Mouse (Mus musculus) right cerebral cortex, postnatal 36 days (tissue): Measurements from ENCODE around the gene Inpp5d.

ENCODE experiments used
- DNase-seq, 2 experiments: peaks; one replicate each; pipeline ENCODE4 v3.0.0; 2022; ENCODE audit warnings: low spot score in 2 of 2, mixed read lengths in 1 of 2

Gene Inpp5d

GRCm38 (mm10) chr1:87623977-87624666 lies 4.0 kb downstream of the Inpp5d start:
- DNase-seq: no peak

GRCm38 (mm10) chr1:87624826-87625225 lies 4.7 kb downstream of the Inpp5d start:
- no peak for DNase-seq

- no peak for DNase-seq
Observed at GRCm38 (mm10) chr1:87625254-87626025, 5.3 kb downstream of the Inpp5d start.

- no peak for DNase-seq
Observed at GRCm38 (mm10) chr1:87626344-87626743, 6.2 kb downstream of the Inpp5d start.

GRCm38 (mm10) chr1:87628085-87628484 lies 8.0 kb downstream of the Inpp5d start:
- no peak for DNase-seq

GRCm38 (mm10) chr1:87631584-87631983 lies 11.5 kb downstream of the Inpp5d start:
- no peak for DNase-seq

- DNase-seq: no peak
Observed at GRCm38 (mm10) chr1:87632163-87632562, 12.1 kb downstream of the Inpp5d start.

- DNase-seq: no peak
Observed at GRCm38 (mm10) chr1:87636716-87637117, 16.6 kb downstream of the Inpp5d start.

- DNase-seq: no peak
Observed at GRCm38 (mm10) chr1:87637121-87637877, 17.2 kb downstream of the Inpp5d start.

GRCm38 (mm10) chr1:87637878-87638600 lies 17.9 kb downstream of the Inpp5d start:
- no peak for DNase-seq

GRCm38 (mm10) chr1:87639724-87640123 lies 19.6 kb downstream of the Inpp5d start:
- DNase-seq: no peak

GRCm38 (mm10) chr1:87640165-87640661 lies 20.1 kb downstream of the Inpp5d start:
- peak in 1 of 2 experiments; percentile 28 for DNase-seq

GRCm38 (mm10) chr1:87643016-87643415 lies 22.9 kb downstream of the Inpp5d start:
- DNase-seq: no peak

GRCm38 (mm10) chr1:87645041-87645440 lies 24.9 kb downstream of the Inpp5d start:
- DNase-seq: no peak

- DNase-seq: no peak
Observed at GRCm38 (mm10) chr1:87645748-87646147, 25.6 kb downstream of the Inpp5d start.

- no peak for DNase-seq
Observed at GRCm38 (mm10) chr1:87647820-87648219, 27.7 kb downstream of the Inpp5d start.

- DNase-seq: no peak
Observed at GRCm38 (mm10) chr1:87648657-87649056, 28.5 kb downstream of the Inpp5d start.

GRCm38 (mm10) chr1:87649219-87649805 lies 29.2 kb downstream of the Inpp5d start:
- DNase-seq: no peak

GRCm38 (mm10) chr1:87649958-87650474 lies 29.9 kb downstream of the Inpp5d start:
- DNase-seq: no peak

- no peak for DNase-seq
Observed at GRCm38 (mm10) chr1:87650611-87651079, 30.5 kb downstream of the Inpp5d start.

GRCm38 (mm10) chr1:87651436-87651835 lies 31.3 kb downstream of the Inpp5d start:
- DNase-seq: no peak
